Mouse (Mus musculus) bone marrow macrophage, adult 2 months (primary cell): ENCODE measurements around the gene Ate1.

Experiments
- CTCF ChIP-seq: IDR thresholded peaks from 2 replicates; pipeline ENCODE4 v1.5.1; 2012; ENCODE audit warnings: low read depth, mild to moderate bottlenecking, low read length, moderate library complexity
- POLR2A ChIP-seq: IDR thresholded peaks from 2 replicates; pipeline ENCODE4 v1.6.1; 2012; ENCODE audit warnings: mild to moderate bottlenecking, low read depth, low read length, borderline replicate concordance

DNA sequence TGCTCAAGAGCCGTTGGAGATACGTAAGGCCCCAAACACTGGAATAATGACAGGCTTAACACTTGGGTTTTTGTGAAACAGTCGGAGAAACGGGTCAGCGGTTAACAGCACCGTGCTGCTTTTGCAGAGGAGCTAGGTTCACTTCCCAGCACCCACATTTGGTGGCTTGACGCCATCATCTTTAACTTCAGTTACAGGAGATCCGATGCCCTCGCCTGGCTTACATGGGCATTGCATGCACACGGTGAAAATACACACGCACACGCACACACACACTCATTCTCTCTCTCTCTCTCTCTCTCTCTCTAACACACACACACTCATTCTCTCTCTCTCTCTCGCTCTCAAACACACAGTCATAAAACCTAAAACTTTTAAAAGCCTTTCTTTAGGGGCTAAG lies 138.0 kb downstream of the Ate1 start:
- no peak for TF ChIP-seq CTCF
- no peak for TF ChIP-seq POLR2A
